Comparison of ENCODE assay signal across 9 mouse cellular contexts in the genomic region with DNA sequence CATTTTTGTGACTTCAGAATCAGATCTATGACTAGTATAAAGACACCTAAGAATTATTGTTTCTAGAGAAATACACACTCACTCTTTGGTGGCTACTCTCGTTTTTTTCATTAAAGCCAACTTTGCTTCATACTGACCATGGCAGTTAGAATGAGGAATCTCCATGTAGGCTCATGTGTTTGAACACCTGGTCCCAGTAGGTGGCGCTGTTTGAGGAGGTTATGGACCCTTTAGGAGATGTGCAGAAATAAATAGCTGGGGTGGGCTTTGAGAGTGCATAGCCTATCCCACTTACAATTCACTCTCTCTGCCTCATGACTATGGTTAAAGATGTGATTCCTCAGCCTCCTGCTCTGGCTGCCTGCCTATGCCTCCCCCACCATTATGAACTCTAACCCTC.
DNase-seq lines count a peak whose midpoint lies in the region; ATAC-seq and TF ChIP-seq lines count a peak whose summit lies in the region.
"Had no signal": no experiment of that assay in that cellular context is flagged by ENCODE, and none has a peak within 500 bp of the region (broad histone marks: within the 10 kb centered on the region; RNA-seq: fewer than 3 reads in every experiment).

No protein-coding gene starts in this region.

- H3K27me3 ChIP-seq in liver, embryonic 14.5 days (ENCODE audit: control insufficient read depth, insufficient read depth, low read length) = no peaks in the 10 kb centered on the region
- H3K27me3 ChIP-seq: embryonic facial prominence, embryonic 13.5 days had no signal

- ATAC-seq in common myeloid progenitor, adult 5-6 weeks (replicated peaks; ENCODE audit: low read depth, poor library complexity, severe bottlenecking) = peak; percentile 56; the same call in 1 of the 2 replicates
- ATAC-seq in liver, embryonic 14.5 days (ENCODE audit: insufficient read depth) = no peak
- ATAC-seq in cerebellum, adult (ENCODE audit: insufficient number of reproducible peaks, low FRiP score, low TSS enrichment) = no peak

- no peak overlapping the region for H3K9ac ChIP-seq in liver, embryonic 14.5 days (replicated peaks)
- H3K9ac ChIP-seq: embryonic facial prominence, embryonic 13.5 days had no signal

- intact Hi-C loops in left cerebral cortex, postnatal 14 days (cut with DNase I) = no loop called here

- H3K4me2 ChIP-seq in liver, embryonic 14.5 days (ENCODE audit: low read depth) = no peak overlapping the region
- H3K4me2 ChIP-seq: embryonic facial prominence, embryonic 13.5 days had no signal

- H3K4me1 ChIP-seq in liver, embryonic 14.5 days (replicated peaks; ENCODE audit: control insufficient read depth in 2 of 2, insufficient read depth in 2 of 2, low read length in 1 of 2) = no peaks in the 10 kb centered on the region
- H3K4me1 ChIP-seq: embryonic facial prominence, embryonic 13.5 days had no signal

- H3K27ac ChIP-seq in liver, embryonic 14.5 days = no peak overlapping the region
- H3K27ac ChIP-seq: embryonic facial prominence, embryonic 13.5 days had no signal

- H3K36me3 ChIP-seq in liver, embryonic 14.5 days (replicated peaks; ENCODE audit: control insufficient read depth, insufficient read depth, low read depth) = no peaks in the 10 kb centered on the region
- H3K36me3 ChIP-seq: embryonic facial prominence, embryonic 13.5 days had no signal

- peak; percentile 59 for TF ChIP-seq CTCF in liver, embryonic 14.5 days (IDR thresholded peaks at IDR 0.05; ENCODE audit: low read depth)

- no peak overlapping the region for H3K4me3 ChIP-seq in liver, embryonic 14.5 days (ENCODE audit: insufficient read depth in 1 of 2, low read depth in 2 of 2, low read length in 2 of 2)
- H3K4me3 ChIP-seq: embryonic facial prominence, embryonic 13.5 days had no signal

- H3K9me3 ChIP-seq in liver, embryonic 14.5 days (ENCODE audit: control insufficient read depth, low read length) = no peaks in the 10 kb centered on the region
- H3K9me3 ChIP-seq: embryonic facial prominence, embryonic 13.5 days had no signal

- DNase-seq in adrenal gland, adult (ENCODE audit: inconsistent age in 2 of 2, low spot score in 1 of 2) = peak; percentile 32 to 78
- DNase-seq in adrenal gland, adult 8-10 months = no peak
- DNase-seq in left cerebral cortex, postnatal 14 days (ENCODE audit: low spot score in 2 of 2) = peak; percentile 14 to 28
- DNase-seq in left cerebral cortex, adult 9 months (ENCODE audit: low spot score in 2 of 2) = no peak
- DNase-seq in liver, embryonic 14.5 days (ENCODE audit: low read depth in 3 of 3, low spot score in 3 of 3) = peak in 1 of 3 experiments; percentile 4
- DNase-seq in left cerebral cortex, adult 8-10 months (ENCODE audit: low spot score in 2 of 2) = no peak

- WGBS in liver, embryonic 14.5 days (ENCODE audit: insufficient replicate concordance) = 7% methylated on average over 2 of the region's 2 CpGs

- TF ChIP-seq EP300 in liver, embryonic 14.5 days (IDR thresholded peaks at IDR 0.05; ENCODE audit: low read depth) = no peak

Comparison
In these comparisons a context has a peak if more than half of its experiments do, and no peak if none do; other contexts are left out.
1. DNase-seq: peak in adrenal gland, adult (2 of 2) and left cerebral cortex, postnatal 14 days (2 of 2); none in adrenal gland, adult 8-10 months (single experiment), left cerebral cortex, adult 9 months (0 of 2) and left cerebral cortex, adult 8-10 months (0 of 2).